8 mouse cellular contexts compared by ENCODE assay signal in the genomic region with DNA sequence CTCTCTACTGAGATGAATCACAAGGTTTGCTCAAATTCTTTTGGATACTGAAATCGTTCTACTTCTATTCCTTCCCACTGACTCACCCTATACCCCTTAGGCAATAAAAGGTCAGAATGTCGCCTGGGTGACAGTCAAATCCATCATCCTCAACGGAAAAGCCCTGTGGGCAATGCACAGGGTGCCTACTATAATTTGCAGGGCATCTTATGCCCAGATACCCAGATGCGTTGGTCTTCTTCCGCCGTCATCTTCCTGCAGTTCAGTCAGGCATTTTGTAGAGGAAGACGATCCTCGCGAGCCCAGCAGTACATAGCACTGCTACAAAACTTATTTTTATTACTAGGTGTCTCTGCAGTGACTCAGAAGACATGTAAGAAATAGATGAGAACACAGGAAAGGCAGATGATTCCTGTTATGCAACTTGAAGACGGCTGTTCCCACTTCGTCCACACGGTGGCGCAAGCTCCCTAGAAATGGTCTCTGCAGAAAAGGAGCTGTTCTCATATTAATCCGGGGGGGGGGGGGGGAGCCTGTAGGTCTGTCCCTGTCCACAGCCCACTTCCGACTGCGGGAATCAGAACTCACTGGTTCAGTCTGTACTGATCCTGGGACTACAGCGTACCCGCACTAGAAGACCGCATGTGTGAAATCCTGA. TPM values are rescaled to one million over a fixed set of nuclear protein-coding genes. Genes with fewer than 3 reads are reported as not detected.
DNase-seq lines count a peak whose midpoint lies in the region; ATAC-seq lines count a peak whose summit lies in the region.

No protein-coding gene starts in this region.

- peak; percentile 93 to 98 for DNase-seq in adrenal gland, adult (ENCODE audit: inconsistent age in 2 of 2, low spot score in 1 of 2)
- DNase-seq in embryo, embryonic 10 days (ENCODE audit: low spot score): peak; percentile 90
- DNase-seq in gastrocnemius, postnatal 25 days: peak; percentile 75
- DNase-seq in left cerebral cortex, postnatal 14 days (ENCODE audit: low spot score in 2 of 2): peak; percentile 97 to 99
- peak; percentile 94 for DNase-seq in right cerebral cortex, postnatal 14 days
- DNase-seq in urinary bladder, postnatal 36 days (ENCODE audit: low spot score in 2 of 2): peak; percentile 78 to 85

- 13% methylated on average over 19 of the region's 19 CpGs for WGBS in intestine, embryonic 15.5 days

- H3K36me3 ChIP-seq in intestine, embryonic 15.5 days: no peaks in the 10 kb centered on the region

- no peaks in the 10 kb centered on the region for H3K4me1 ChIP-seq in intestine, embryonic 15.5 days (replicated peaks)

- peak overlapping the region; percentile 32; the same call in 1 of the 2 replicates for H3K9ac ChIP-seq in intestine, embryonic 15.5 days

- peak overlapping the region; percentile 75 for H3K4me2 ChIP-seq in intestine, embryonic 15.5 days (replicated peaks)

- intact Hi-C loops in left cerebral cortex, postnatal 14 days (cut with DNase I): loop anchor here (1.0 to 10.0 kb wide), 5 partner anchors 221 to 545 kb away; partner anchors contain the start of gene Fam98b

- peak overlapping the region; percentile 30 for H3K4me3 ChIP-seq in intestine, embryonic 15.5 days (replicated peaks)

- ATAC-seq in intestine, embryonic 15.5 days: peak; percentile 76
- peak; percentile 62 for ATAC-seq in megakaryocyte-erythroid progenitor cell, adult 5-6 weeks (replicated peaks; ENCODE audit: low FRiP score, low TSS enrichment, poor library complexity, severe bottlenecking)

- no peak overlapping the region for H3K27ac ChIP-seq in intestine, embryonic 15.5 days

- H3K27me3 ChIP-seq in intestine, embryonic 15.5 days (replicated peaks): no peaks in the 10 kb centered on the region

- no peaks in the 10 kb centered on the region for H3K9me3 ChIP-seq in intestine, embryonic 15.5 days

RNA-seq across cellular contexts. Expression of gene Tmco5, which starts 21.3 kb away (rescaled TPM):
- total RNA-seq in gastrocnemius, postnatal 25 days (2021): not detected
- polyA plus RNA-seq in intestine, embryonic 15.5 days (2015; fragmentation: Nextera tagmentation; extraction: Ambion mirVana): not detected in 2 replicates
- 1 to 10 TPM; 3.0 to 4.4 TPM for total RNA-seq in left cerebral cortex, postnatal 14 days (2021)
- not detected in 2 replicates for total RNA-seq in megakaryocyte-erythroid progenitor cell, adult 5-6 weeks (2014; fragmentation: Nextera tagmentation)
- not detected in 2 replicates for total RNA-seq in megakaryocyte-erythroid progenitor cell, adult 5-6 weeks (2017)

Comparison
In these comparisons a context has a peak if more than half of its experiments do, and no peak if none do; other contexts are left out.
1. RNA of gene Tmco5, which starts 21.3 kb away (total RNA-seq): 3.0 to 4.4 TPM in left cerebral cortex, postnatal 14 days; not detected in gastrocnemius, postnatal 25 days and not detected in megakaryocyte-erythroid progenitor cell, adult 5-6 weeks; every median in the first group is over 4 times any median in the second.
2. Peak in every context shown above with its lines, with median percentiles within 50 percentile points of each other: DNase-seq.